Mouse (Mus musculus): ENCODE results near the gene Tpst1. TPM values are rescaled to one million over a fixed set of nuclear protein-coding genes. Genes with fewer than 3 reads are reported as not detected.

Gene Tpst1
- total and polyA plus RNA-seq, 2 experiments = 10.8 to 15.6 TPM

DNA sequence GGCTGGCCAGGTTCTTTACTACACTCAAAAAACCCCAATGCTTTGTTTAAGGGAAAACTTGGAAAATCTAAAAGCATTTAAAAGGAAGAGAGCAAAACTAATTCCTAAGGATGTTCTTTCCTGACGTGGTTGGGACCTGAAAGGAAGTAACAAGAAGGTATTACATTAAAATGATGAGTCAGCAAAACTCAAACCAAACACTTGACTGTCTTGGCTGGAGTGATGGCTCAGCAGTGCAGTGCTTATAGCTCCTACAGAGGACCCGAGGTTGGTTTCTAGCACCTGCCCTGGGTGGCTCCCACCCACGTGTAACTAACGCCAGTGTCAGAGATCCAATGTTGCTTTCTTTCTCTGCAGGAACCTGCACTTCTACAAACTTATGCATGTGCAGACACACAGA, 31.9 kb upstream of the Tpst1 start:
- 73% methylated on average over 4 of the region's 4 CpGs for WGBS
- Histone ChIP-seq H3K4me1 (ENCODE audit: control insufficient read depth, insufficient read depth, low read length) (peaks cover 30% of the 10 kb centered on the region), H3K4me3 (ENCODE audit: insufficient read depth, low read depth, low read length) (no peak overlapping the region), H3K9ac (ENCODE audit: low read depth, low read length) (no peak overlapping the region), H3K27me3 (ENCODE audit: control insufficient read depth, insufficient read depth, low read length) (no peaks in the 10 kb centered on the region), H3K27ac (replicated peaks; ENCODE audit: insufficient read depth, low read depth, low read length) (peak overlapping the region; percentile 29), H3K36me3 (ENCODE audit: control insufficient read depth, insufficient read depth, low read length) (peaks cover 25% of the 10 kb centered on the region), H3K79me2 (ENCODE audit: control insufficient read depth, insufficient read depth, low read length) (peaks cover 4% of the 10 kb centered on the region; the same call in 1 of the 2 replicates)
- TF ChIP-seq POLR2A (IDR thresholded peaks at IDR 0.05; ENCODE audit: extremely low read depth, insufficient read depth, low read length) (no peak), CTCF (IDR thresholded peaks at IDR 0.05; ENCODE audit: low read depth, low read length) (no peak)
- no peak for DNase-seq (ENCODE audit: extremely low read depth, low read depth, low spot score)

DNA sequence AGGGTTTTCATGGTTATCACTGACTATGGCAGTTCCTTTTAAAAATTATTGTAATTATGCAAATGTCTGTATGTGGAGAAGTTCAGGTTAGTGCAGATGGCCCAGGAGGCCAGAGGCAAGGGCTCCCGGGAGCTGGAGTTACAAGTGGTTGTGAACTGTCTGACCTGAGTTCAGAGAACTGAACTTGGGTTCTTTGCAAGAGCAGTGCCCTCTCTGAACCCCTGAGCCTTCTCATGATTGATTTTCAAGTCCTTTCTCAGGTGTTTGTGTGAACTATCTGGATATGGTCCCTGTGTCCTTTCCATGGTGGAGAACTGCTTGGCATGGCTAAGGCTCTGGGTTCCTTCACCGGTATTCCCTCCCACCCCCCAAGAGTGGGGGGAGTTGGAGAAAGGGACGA, 29.4 kb upstream of the Tpst1 start:
- peak overlapping the region; percentile 39; the same call in 1 of the 2 replicates for H3K9ac ChIP-seq (ENCODE audit: low read depth, low read length)
- H3K27ac ChIP-seq (replicated peaks; ENCODE audit: insufficient read depth, low read depth, low read length) = peak overlapping the region; percentile 94
- 19% methylated on average over 3 of the region's 3 CpGs for WGBS
- peaks cover 23% of the 10 kb centered on the region for H3K4me1 ChIP-seq (ENCODE audit: control insufficient read depth, insufficient read depth, low read length)
- H3K4me3 ChIP-seq (ENCODE audit: insufficient read depth, low read depth, low read length) = no peak overlapping the region
- no peaks in the 10 kb centered on the region for H3K27me3 ChIP-seq (ENCODE audit: control insufficient read depth, insufficient read depth, low read length)
- peaks cover 35% of the 10 kb centered on the region for H3K36me3 ChIP-seq (ENCODE audit: control insufficient read depth, insufficient read depth, low read length)
- peaks cover 11% of the 10 kb centered on the region; the same call in 1 of the 2 replicates for H3K79me2 ChIP-seq (ENCODE audit: control insufficient read depth, insufficient read depth, low read length)
- DNase-seq (ENCODE audit: extremely low read depth, low read depth, low spot score) = peak; percentile 99
- TF ChIP-seq CTCF (IDR thresholded peaks at IDR 0.05; ENCODE audit: low read depth, low read length) = no peak
- no peak for TF ChIP-seq POLR2A (IDR thresholded peaks at IDR 0.05; ENCODE audit: extremely low read depth, insufficient read depth, low read length)

DNA sequence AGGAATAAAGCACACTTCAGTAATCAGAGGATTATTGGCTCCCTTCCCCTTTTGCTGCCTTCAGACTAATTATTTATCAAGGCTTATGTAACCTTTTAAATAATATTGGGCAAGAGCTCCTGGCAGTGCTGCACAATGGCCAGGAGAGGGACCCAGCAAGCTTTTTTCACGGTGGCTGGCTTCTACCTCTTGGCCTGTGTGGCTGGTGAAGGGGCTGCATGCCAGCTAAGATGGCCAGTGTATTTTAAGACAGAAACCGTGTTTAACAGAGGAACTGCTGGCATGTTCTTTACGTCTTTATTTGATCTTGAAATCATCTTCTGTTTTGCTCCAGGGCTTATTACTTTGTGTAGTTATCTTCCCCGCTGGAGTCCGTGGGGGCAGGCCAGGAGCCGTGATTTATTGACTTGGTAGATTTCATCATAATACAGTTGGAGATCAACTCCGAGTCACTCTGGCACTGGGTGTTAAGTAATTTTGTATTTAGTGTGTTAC, 28.9 kb upstream of the Tpst1 start:
- Histone ChIP-seq H3K9ac (ENCODE audit: low read depth, low read length) (0 out of 2 replicates have a peak overlapping the region, but pooled peaks have one; percentile 33), H3K27me3 (ENCODE audit: control insufficient read depth, insufficient read depth, low read length) (no peaks in the 10 kb centered on the region), H3K27ac (replicated peaks; ENCODE audit: insufficient read depth, low read depth, low read length) (peak overlapping the region; percentile 94), H3K4me3 (ENCODE audit: insufficient read depth, low read depth, low read length) (no peak overlapping the region), H3K4me1 (ENCODE audit: control insufficient read depth, insufficient read depth, low read length) (peaks cover 23% of the 10 kb centered on the region), H3K36me3 (ENCODE audit: control insufficient read depth, insufficient read depth, low read length) (peaks cover 38% of the 10 kb centered on the region), H3K79me2 (ENCODE audit: control insufficient read depth, insufficient read depth, low read length) (peaks cover 11% of the 10 kb centered on the region; the same call in 1 of the 2 replicates)
- 12% methylated on average over 7 of the region's 7 CpGs for WGBS
- peak; percentile 97 for DNase-seq (ENCODE audit: extremely low read depth, low read depth, low spot score)
- TF ChIP-seq CTCF (IDR thresholded peaks at IDR 0.05; ENCODE audit: low read depth, low read length) (peak; percentile 85), POLR2A (IDR thresholded peaks at IDR 0.05; ENCODE audit: extremely low read depth, insufficient read depth, low read length) (no peak)

DNA sequence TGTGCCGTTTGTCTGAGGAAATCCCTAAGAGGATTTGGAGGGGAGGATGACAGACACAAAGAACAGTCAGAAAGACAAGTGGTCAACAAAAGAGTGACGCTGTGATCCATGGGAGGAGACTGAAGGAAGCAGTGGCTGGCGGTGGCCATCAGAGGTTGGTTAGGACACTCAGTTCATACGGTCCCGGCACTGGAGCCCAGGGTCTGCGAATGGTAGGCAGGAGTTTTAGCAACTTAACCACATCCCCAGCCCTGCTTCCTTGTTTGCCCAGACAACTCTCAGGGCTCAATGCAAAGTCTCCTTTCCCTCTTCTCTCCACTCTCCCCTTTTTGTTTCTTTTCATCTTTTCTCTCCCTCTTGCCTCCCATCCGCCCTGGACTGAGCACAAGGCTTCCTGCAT, 27.0 kb upstream of the Tpst1 start:
- Histone ChIP-seq H3K36me3 (ENCODE audit: control insufficient read depth, insufficient read depth, low read length) (peaks cover 34% of the 10 kb centered on the region), H3K27ac (replicated peaks; ENCODE audit: insufficient read depth, low read depth, low read length) (no peak overlapping the region), H3K27me3 (ENCODE audit: control insufficient read depth, insufficient read depth, low read length) (no peaks in the 10 kb centered on the region), H3K79me2 (ENCODE audit: control insufficient read depth, insufficient read depth, low read length) (peaks cover 7% of the 10 kb centered on the region; the same call in 1 of the 2 replicates), H3K4me3 (ENCODE audit: insufficient read depth, low read depth, low read length) (no peak overlapping the region), H3K4me1 (ENCODE audit: control insufficient read depth, insufficient read depth, low read length) (peaks cover 23% of the 10 kb centered on the region), H3K9ac (ENCODE audit: low read depth, low read length) (no peak overlapping the region)
- TF ChIP-seq POLR2A (IDR thresholded peaks at IDR 0.05; ENCODE audit: extremely low read depth, insufficient read depth, low read length) (no peak), CTCF (IDR thresholded peaks at IDR 0.05; ENCODE audit: low read depth, low read length) (no peak)
- DNase-seq (ENCODE audit: extremely low read depth, low read depth, low spot score) = no peak
- WGBS = 89% methylated on average over 7 of the region's 7 CpGs

DNA sequence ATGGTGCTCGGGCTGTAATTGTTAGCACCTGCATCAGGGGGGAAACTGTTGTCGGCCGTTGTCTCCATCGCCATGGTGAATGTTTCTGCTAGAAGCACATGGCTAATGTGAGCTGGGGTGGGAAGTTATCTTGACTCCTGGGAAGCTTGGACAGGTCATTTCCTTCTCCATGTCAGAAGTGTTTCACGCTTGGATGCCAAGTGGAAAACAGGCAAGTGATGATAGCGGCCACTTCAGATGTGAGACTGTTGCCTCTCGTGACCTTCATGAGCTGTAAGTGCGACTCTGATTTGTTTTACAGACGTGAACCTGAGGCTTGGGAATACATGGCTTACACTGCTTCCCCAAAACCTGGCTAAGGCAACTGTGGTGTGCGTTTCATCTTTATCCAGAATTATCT, 26.5 kb upstream of the Tpst1 start:
- Histone ChIP-seq H3K27me3 (ENCODE audit: control insufficient read depth, insufficient read depth, low read length) (no peaks in the 10 kb centered on the region), H3K4me1 (ENCODE audit: control insufficient read depth, insufficient read depth, low read length) (peaks cover 23% of the 10 kb centered on the region), H3K4me3 (ENCODE audit: insufficient read depth, low read depth, low read length) (no peak overlapping the region), H3K79me2 (ENCODE audit: control insufficient read depth, insufficient read depth, low read length) (peaks cover 7% of the 10 kb centered on the region; the same call in 1 of the 2 replicates), H3K27ac (replicated peaks; ENCODE audit: insufficient read depth, low read depth, low read length) (no peak overlapping the region), H3K36me3 (ENCODE audit: control insufficient read depth, insufficient read depth, low read length) (peaks cover 34% of the 10 kb centered on the region), H3K9ac (ENCODE audit: low read depth, low read length) (no peak overlapping the region)
- no peak for DNase-seq (ENCODE audit: extremely low read depth, low read depth, low spot score)
- TF ChIP-seq POLR2A (IDR thresholded peaks at IDR 0.05; ENCODE audit: extremely low read depth, insufficient read depth, low read length) = no peak
- no peak for TF ChIP-seq CTCF (IDR thresholded peaks at IDR 0.05; ENCODE audit: low read depth, low read length)
- 92% methylated on average over 10 of the region's 10 CpGs for WGBS

DNA sequence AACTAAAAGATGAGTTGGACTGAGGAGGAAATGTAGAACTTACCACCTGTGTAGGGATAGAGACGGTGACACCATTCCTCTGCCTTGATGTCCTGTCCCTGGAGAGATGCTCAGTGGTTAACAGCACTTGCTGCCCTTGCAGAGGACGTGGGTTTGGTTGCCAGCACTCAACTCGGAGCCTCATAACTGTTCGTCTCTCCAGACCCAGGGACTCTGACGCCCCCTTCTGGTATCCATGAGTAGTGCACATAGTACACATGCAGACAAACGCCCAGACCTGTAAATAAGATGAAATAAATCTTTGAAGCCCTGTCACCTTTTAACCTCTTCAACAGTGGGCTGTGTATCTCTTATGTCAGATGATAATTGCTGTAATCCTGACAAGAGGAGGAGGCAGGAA, 26.1 kb upstream of the Tpst1 start:
- H3K4me3 ChIP-seq (ENCODE audit: insufficient read depth, low read depth, low read length) = no peak overlapping the region
- H3K27ac ChIP-seq (replicated peaks; ENCODE audit: insufficient read depth, low read depth, low read length) = no peak overlapping the region
- H3K4me1 ChIP-seq (ENCODE audit: control insufficient read depth, insufficient read depth, low read length) = peaks cover 23% of the 10 kb centered on the region
- peaks cover 7% of the 10 kb centered on the region; the same call in 1 of the 2 replicates for H3K79me2 ChIP-seq (ENCODE audit: control insufficient read depth, insufficient read depth, low read length)
- DNase-seq (ENCODE audit: extremely low read depth, low read depth, low spot score) = no peak
- H3K36me3 ChIP-seq (ENCODE audit: control insufficient read depth, insufficient read depth, low read length) = peaks cover 31% of the 10 kb centered on the region
- 89% methylated on average over 6 of the region's 6 CpGs for WGBS
- H3K27me3 ChIP-seq (ENCODE audit: control insufficient read depth, insufficient read depth, low read length) = no peaks in the 10 kb centered on the region
- no peak overlapping the region for H3K9ac ChIP-seq (ENCODE audit: low read depth, low read length)
- TF ChIP-seq POLR2A (IDR thresholded peaks at IDR 0.05; ENCODE audit: extremely low read depth, insufficient read depth, low read length) = no peak
- peak; percentile 59 for TF ChIP-seq CTCF (IDR thresholded peaks at IDR 0.05; ENCODE audit: low read depth, low read length)
